Mouse (Mus musculus) ovary, postnatal 36 days (tissue): Measurements from ENCODE around the gene Lama5.
"Not testable (repeated sequence)": the region's sequence is repeated elsewhere in the genome, so short reads cannot be mapped to it uniquely, and the experiment has no call there.

Source experiments
- DNase-seq: peaks from one replicate; pipeline ENCODE4 v3.0.0; 2022; ENCODE audit warnings: low spot score, mixed read lengths

Lama5 gene

GRCm38 (mm10) chr2:180197323-180198037 is 28.2 kb downstream of the Lama5 start:
- DNase-seq: no peak

DNA sequence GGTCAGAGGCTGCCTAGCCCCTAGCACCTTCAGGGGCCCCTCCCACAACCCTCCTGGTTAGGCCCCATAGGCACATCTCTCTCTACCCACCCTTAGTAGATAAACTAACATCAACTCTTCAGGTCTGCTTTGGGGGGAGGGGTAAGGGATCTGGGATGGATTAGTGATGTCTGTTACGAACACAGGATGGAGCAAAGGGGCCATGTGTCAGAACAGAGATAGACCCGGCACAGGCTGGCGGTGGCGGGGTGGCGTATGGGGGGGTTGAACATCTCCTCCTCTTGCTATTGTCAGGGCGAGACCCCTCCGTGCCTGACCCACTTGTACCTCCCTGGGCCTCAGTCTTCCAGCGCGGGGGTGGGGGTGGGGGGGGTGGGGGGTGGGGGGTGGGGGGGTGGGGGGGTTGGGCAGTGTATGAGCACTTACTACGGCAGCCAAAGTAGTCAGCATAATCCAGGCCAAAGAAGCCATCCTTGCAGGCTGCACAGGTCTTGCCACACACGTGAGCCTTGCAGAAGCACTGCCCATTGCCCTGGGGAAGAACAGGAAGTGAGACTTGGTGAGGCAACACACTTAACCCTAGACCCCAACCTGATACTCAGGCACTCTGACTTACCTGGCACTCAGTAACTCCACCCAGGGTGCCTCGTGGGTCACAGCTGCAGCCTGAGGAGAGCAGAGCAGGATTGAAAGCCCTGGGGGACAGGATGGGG is 28.9 kb downstream of the Lama5 start:
- no peak for DNase-seq

DNA sequence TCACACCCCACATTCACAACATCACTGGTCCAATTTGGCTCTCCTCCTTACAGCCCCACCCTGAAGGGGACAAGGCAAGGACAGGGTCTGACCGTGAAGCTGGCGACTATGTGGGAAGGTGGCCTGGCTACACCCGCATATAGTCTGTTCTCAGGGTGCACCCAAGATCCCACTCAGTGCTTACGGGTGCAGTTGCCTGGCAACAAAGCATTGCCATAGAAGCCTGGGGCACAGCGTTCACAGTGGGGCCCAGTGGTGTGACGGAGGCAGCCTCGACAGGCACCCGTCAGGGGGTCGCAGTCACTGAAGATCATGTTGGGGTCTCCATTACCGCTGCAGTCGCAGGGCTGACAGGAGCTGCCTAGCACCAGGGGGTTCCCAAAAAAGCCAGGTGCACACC is 38.3 kb downstream of the Lama5 start:
- DNase-seq: no peak

DNA sequence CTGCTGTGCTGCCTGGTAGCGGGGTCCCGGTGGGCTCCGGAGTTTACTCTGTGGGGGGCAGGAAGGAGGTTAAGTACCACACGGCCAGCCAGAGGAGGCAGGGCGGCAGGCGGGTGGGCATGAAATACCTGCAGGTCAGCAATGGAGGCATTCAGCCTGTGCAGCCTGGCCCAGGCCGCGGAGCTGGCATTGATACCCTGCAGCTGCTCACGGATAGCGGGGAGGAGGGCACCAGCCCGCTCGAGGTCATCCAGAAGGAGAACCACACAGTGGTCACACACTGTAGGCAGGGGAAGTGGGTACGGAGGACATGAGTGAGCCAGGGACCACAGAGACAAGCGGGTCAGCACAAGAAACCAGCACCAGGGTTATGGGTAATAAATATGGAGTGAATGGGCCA is 40.0 kb downstream of the Lama5 start:
- DNase-seq: no peak

GRCm38 (mm10) chr2:180184752-180185109 is 40.9 kb downstream of the Lama5 start:
- DNase-seq: no peak

GRCm38 (mm10) chr2:180184011-180184751 is 41.5 kb downstream of the Lama5 start:
- no peak for DNase-seq

DNA sequence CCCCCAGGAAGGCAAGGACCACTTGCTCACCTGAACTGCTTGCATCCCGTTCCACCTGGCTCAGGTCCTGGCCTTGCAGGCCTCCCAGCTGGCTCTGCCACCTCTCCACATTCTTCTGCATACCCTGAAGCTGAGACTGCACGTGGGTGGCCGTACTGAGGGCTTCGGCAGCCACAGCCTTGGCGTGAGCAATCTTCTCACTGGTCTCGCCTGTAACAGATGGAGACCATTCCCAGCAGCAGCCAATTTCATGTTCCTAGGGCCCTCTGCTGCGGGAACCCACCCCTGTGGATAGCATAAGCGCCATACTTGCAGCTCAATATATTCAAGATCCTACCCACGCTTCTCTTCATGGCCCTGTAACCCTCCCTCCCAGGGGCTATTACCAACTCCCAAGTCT is 44.1 kb downstream of the Lama5 start:
- no peak for DNase-seq

DNA sequence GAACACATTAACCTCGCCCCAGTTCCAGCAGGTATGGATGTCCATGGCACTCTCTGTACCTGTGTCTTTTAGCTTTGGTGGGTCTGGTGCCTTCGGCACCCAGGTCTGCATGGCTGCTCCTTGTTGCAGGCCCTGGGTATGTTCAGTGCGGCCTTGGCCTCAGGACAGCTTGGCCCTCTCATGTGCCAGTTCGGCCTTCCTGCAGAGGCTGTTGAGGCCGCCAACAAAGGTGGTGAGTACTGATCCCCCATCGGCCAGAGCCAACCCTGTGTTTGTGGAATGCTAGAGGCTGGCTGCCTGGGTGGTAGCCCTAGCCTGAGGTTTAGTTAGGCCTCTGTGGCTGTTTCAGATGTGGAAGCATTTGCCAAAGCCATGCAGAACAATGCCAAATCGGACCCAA is 49.9 kb downstream of the Lama5 start:
- no peak for DNase-seq

- DNase-seq: no peak
These were observed 51.5 kb downstream of the Lama5 start for GRCm38 (mm10) chr2:180174121-180174520.

DNA sequence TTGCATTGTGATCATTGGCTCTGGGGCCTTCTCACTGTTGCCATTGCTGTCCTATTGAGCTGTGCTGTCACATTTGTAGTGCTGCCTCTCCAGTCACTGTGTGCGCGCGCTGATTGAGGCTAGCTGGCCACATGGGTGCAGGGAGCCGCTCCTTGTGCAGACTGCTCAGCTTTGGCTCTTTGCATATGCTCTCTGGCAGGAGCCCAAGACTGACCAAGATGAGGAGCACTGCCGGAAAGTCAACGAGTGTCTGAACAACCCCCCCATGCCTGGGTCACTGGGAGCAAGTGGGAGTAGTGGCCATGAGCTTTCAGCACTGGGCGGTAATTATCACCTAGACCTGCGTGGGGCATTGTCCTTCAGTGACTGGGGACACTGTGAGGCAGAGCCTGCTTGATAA is 51.9 kb downstream of the Lama5 start:
- DNase-seq: not testable (repeated sequence)

GRCm38 (mm10) chr2:180173163-180173562 is 52.5 kb downstream of the Lama5 start:
- no peak for DNase-seq

- DNase-seq: no peak
These were observed 53.5 kb downstream of the Lama5 start for GRCm38 (mm10) chr2:180172152-180172551.

DNA sequence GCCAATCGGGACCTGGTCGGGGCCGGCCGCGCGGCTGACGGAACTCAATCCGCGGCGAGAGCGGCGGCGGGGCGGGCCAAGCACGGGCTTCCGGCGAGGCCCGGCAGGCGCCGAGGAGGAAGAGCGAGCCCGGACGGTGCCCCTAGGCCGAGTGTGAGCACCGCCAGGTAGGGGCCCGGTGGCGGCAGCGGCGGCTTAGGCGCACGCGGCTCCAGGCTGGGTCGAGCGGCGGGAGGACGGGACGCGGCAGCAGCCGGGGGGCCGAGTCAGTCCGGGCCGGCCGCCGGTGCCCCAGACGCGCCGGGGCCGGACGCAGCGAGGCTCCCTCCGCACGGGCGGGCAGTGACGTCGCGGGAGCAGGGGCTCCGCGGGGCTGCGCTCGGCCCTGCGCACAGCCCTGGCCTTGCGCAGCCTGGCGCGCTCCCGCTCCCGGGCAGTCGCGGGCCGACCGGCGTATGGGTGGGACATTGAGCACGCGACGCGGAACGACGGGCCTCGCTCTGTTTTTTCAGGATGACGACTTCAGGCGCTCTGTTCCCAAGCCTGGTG is 54.1 kb downstream of the Lama5 start:
- no peak for DNase-seq

DNA sequence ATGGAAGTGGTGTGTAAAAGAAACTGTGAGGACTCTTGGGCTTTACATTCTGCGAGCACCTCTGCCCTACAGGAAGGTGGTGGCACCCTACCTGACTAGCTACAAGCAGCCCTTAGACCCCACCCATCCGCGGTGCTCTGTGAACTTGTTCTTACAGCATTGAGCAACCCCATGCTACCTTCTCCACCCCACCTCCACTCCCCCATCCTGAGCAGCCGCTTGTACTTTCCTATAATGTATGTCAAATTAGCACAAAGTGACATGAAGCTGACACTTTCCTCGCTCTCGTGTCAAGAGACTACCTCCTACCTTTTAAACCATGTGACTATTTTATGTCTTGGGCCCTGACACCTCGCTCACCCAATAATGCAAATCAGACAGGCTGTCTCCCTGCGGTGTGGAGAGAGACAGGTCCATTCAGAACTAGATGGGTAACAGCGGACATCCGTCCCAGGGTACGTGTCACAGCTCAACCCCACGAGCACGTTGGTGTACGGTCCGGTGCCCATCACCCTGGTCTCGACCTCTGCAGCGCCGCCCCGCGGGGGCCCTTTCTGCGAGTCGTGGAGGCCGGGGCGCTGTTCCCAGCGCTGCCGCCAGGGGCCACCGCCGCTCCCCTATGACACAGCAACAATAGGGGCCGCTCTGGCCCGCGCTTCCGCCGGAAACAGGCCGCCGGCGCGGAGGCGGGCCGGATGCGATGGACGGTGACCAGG is 54.7 kb downstream of the Lama5 start, which contains the start of gene Adrm1:
Adrm1 (plus strand) TSS at position 680 of the 716 bp plus-strand sequence.
- peak; percentile 99 for DNase-seq

DNA sequence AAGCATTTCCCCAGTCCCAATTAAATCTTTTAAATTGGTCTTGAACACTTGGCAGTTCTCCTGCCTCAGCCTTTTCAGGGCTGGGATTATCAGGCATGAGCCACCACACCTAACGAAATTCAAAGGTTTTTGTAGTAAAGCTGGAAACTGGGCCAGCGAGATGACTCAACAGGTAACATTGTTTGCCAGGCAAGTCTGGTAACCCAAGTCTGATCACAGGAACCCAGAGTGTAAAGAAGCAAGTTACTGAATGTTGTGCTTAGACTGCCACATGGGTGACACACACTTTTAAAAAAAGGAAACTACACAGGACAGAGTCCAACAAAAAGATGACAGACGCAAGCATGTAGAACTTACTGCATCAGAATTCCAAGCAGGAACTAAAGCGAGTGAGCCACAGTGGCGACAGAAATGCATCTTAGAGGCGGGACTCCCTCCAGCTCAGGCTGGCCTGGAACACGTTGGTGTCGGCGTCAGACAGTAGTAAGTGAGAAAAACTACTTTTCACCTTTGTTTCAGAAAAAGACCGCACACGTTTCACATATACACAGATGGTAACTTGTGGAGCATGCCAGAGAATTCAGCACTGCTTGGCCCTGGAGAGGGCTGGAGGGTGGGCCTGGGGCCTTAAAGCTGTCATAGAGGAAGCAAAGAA is 55.4 kb downstream of the Lama5 start:
- no peak for DNase-seq

GRCm38 (mm10) chr2:180166869-180167268 is 58.8 kb downstream of the Lama5 start:
- no peak for DNase-seq

GRCm38 (mm10) chr2:180165855-180166254 is 59.8 kb downstream of the Lama5 start:
- DNase-seq: no peak

GRCm38 (mm10) chr2:180158627-180159026 is 67.0 kb downstream of the Lama5 start:
- no peak for DNase-seq

DNA sequence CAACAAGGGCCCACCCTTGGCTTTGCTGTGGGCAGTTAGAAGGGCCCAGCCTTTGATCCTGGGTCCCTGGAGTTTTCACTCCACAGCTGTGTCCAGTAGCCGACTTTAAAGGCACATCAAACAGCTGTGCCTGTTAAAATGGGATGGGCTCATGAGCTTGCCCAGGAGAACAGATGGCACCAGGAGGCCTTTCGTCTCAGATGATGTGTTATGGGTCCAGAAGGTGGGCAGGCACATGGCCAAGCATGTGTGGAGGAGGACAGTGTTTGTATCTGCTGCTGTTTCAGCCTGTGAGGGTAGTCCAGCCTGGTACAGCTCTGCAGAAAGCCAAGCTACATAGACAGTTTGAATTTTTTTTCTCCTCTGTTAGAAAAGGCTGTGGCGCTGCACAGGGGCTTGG is 70.9 kb downstream of the Lama5 start:
- DNase-seq: peak; percentile 16

GRCm38 (mm10) chr2:180148551-180148950 is 77.1 kb downstream of the Lama5 start:
- DNase-seq: no peak

DNA sequence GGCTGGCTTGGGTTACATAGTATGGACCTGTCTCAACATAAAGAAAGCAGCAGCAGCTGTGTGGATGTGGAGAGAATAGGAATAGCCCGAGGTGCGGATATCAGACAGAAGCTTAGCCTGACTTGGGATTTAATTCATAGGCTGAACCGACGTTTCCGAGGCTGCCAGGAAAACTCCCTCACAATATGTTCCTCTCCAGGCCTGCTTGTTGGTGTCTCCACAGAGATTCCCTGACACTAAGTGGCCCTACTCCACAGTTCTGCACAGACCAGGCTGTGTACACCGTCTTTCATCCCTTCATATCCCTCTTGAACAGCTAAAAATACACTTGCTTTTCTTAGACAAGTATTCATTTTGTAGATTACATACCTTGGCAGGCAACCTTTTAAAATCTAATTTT is 78.3 kb downstream of the Lama5 start:
- DNase-seq: no peak

DNA sequence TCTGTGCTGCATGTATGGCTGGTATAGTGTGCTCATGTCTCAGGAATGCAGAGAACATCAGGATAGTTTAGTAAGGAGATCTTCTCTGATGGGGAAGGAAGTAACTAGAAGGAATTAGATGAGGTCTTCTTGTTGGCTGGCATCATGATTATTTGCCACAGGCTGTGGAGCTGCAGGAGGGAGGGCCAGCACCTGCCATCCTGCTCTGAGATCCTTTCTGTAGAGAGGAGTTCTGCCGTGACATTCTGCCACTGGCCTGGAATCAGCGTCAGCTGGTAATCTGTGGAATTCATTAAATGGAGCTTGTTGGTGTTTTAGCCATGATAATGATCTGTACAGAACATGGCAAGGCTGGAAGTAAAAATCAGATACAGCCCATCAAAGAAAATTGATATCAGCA is 79.6 kb downstream of the Lama5 start:
- DNase-seq: no peak
